In genomic region chr13:52929209-52930171, GRCm38 (mm10) we compare ENCODE assay signal across 8 mouse cellular contexts. TPM values are rescaled to one million over a fixed set of nuclear protein-coding genes. Genes with fewer than 3 reads are reported as not detected.
A peak's percentile ranks its signal among the peaks of the same experiment; 100 is the strongest.
DNase-seq lines count a peak whose midpoint lies in the region; ATAC-seq and TF ChIP-seq lines count a peak whose summit lies in the region.

TSS of gene Auh (minus strand) at chr13:52929681.

- H3K4me3 ChIP-seq in gastrocnemius, adult 2 months: peak within 1 kb of the TSS; percentile 97
- peak within 1 kb of the TSS; percentile 58 for H3K4me3 ChIP-seq in hindbrain, postnatal 0 days (ENCODE audit: low read length)

- peaks cover 6% of the 10 kb centered on the region; the same call in 1 of the 2 replicates for H3K4me1 ChIP-seq in hindbrain, postnatal 0 days (ENCODE audit: insufficient read depth, low read length)

- no peaks in the 10 kb centered on the region for H3K9me3 ChIP-seq in hindbrain, postnatal 0 days (ENCODE audit: low read length)

- H3K27ac ChIP-seq in gastrocnemius, adult 2 months: peak within 1 kb of the TSS; percentile 98
- H3K27ac ChIP-seq in hindbrain, postnatal 0 days: peak within 1 kb of the TSS; percentile 72

- no peaks in the 10 kb centered on the region for H3K27me3 ChIP-seq in hindbrain, postnatal 0 days (ENCODE audit: insufficient read depth, low read length)

- WGBS in hindbrain, postnatal 0 days: 1% methylated on average over 62 of the region's 63 CpGs

- TF ChIP-seq CTCF in gastrocnemius, adult 2 months (IDR thresholded peaks at IDR 0.05): peak; percentile 30; the same call in 1 of the 2 replicates
- peak; percentile 19; the same call in 1 of the 2 replicates for TF ChIP-seq CTCF in hindbrain, postnatal 0 days (IDR thresholded peaks at IDR 0.05; ENCODE audit: low read depth)

- H3K36me3 ChIP-seq in hindbrain, postnatal 0 days (ENCODE audit: insufficient read depth, low read length): no peaks in the 10 kb centered on the region

- intact Hi-C loops in gastrocnemius, adult 2 months (cut with DNase I): loop anchor here (2.0 kb wide), 2 partner anchors 37 to 49 kb away; no protein-coding TSS in a partner anchor
- intact Hi-C loops in left cerebral cortex, postnatal 10 days (cut with DNase I): loop anchor here (5.0 kb wide), 2 partner anchors 38 to 53 kb away; partner anchors contain the start of gene Nfil3

- peak; percentile 97 for ATAC-seq in hindbrain, postnatal 0 days
- ATAC-seq in megakaryocyte-erythroid progenitor cell, adult 5-6 weeks (replicated peaks; ENCODE audit: low FRiP score, low TSS enrichment, poor library complexity, severe bottlenecking): peak; percentile 96

- DNase-seq in ZHBTc4 (ENCODE audit: low read depth, low spot score): peak; percentile 96
- peak; percentile 65 to 85 for DNase-seq in cerebellum, postnatal 4 days (ENCODE audit: low spot score in 2 of 2)
- peak; percentile 94 for DNase-seq in gastrocnemius, adult 2 months
- peak; percentile 96 for DNase-seq in hindbrain, postnatal 0 days (ENCODE audit: low spot score)
- DNase-seq in left cerebral cortex, postnatal 10 days (ENCODE audit: extremely low spot score in 1 of 2, low spot score in 2 of 2): peak; percentile 61 to 93
- peak; percentile 82 for DNase-seq in right cerebral cortex, postnatal 25 days
- DNase-seq in urinary bladder, postnatal 4 days (ENCODE audit: low spot score in 2 of 2): peak; percentile 80 to 88

- H3K9ac ChIP-seq in hindbrain, postnatal 0 days (replicated peaks; ENCODE audit: low read length): peak within 1 kb of the TSS; percentile 69

- H3K4me2 ChIP-seq in hindbrain, postnatal 0 days (ENCODE audit: low read depth, low read length): peak within 1 kb of the TSS; percentile 78

RNA-seq across cellular contexts. Expression of gene Auh, which starts in this region (rescaled TPM):
- total RNA-seq in gastrocnemius, adult 2 months (2021): 10 to 100 TPM; 74.0 to 94.1 TPM
- total RNA-seq in hindbrain, postnatal 0 days (2014; rRNA removed): 39.3 and 41.5 TPM in 2 replicates
- polyA plus RNA-seq in hindbrain, postnatal 0 days (2015; fragmentation: Nextera tagmentation; extraction: Ambion mirVana): 65.9 and 72.8 TPM in 2 replicates
- 10 to 100 TPM; 73.3 to 81.6 TPM for total RNA-seq in left cerebral cortex, postnatal 10 days (2021)
- 28.8 and 40.9 TPM in 2 replicates for total RNA-seq in megakaryocyte-erythroid progenitor cell, adult 5-6 weeks (2014; fragmentation: Nextera tagmentation)
- total RNA-seq in megakaryocyte-erythroid progenitor cell, adult 5-6 weeks (2017): 22.5 and 24.9 TPM in 2 replicates

Comparison
In these comparisons a context has a peak if more than half of its experiments do, and no peak if none do; other contexts are left out.
1. Peak in every context shown above with its lines: DNase-seq, ATAC-seq, H3K4me3 ChIP-seq and H3K27ac ChIP-seq.